Mouse (Mus musculus) brain, embryonic 14.5 days (tissue): ENCODE measurements around the gene Sipa1l2.

Source experiments
- CTCF ChIP-seq: fragments of 200-500 bp; IDR thresholded peaks from 2 replicates; pipeline ENCODE4 v1.5.1; 2012; ENCODE audit warnings: inconsistent platforms, mild to moderate bottlenecking, moderate library complexity, borderline replicate concordance; ENCODE audit not compliant: insufficient read depth, insufficient read length; ENCODE audit errors: extremely low read depth
- POLR2A ChIP-seq: fragments of 200-500 bp; IDR thresholded peaks from 2 replicates; pipeline ENCODE4 v1.6.1; 2012; ENCODE audit warnings: mild to moderate bottlenecking, inconsistent platforms, borderline replicate concordance; ENCODE audit not compliant: poor library complexity, insufficient read depth, insufficient read length, severe bottlenecking; ENCODE audit errors: extremely low read depth

DNA sequence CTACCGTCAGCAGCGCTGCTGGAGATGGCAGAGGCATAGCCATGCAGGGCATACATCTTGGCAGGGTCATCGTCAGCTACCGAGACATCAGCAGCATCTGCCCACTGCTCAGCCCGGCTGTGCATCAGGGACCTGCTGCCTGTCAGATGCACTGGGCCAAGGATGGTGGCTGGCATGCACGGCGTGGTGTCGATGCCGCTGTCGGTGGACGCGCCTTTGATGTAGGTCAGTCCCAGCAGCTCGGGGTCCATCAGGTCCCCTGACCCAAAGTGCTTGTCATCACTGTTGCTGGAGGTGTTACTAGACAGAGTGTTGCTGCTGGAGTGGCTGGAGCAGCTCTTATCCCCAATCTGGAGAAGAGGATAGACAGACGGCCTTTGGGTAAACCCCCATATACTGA is 122.1 kb downstream of the Sipa1l2 start:
- TF ChIP-seq CTCF (no peak), POLR2A (no peak)
